ENCODE assay signal across 20 mouse cellular contexts in the genomic region with DNA sequence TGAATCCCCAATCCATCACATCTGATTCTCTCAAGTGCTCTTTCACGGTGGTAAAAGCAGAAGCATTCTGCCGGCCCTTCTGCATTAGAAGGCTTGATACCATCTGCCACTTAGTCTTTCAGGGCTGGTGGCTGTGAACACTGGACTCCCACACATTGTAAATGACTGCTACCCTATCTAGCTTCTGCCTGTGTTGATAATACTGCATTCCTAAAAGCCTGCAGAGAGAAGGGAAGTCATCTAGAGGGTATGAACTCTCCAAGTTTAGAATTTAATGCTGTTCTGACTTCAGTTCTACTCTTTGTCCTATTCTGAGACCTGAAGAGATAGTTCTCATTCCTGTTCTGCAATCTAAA.
DNase-seq lines count a peak whose midpoint lies in the region; ATAC-seq lines count a peak whose summit lies in the region.
"Had no signal": no experiment of that assay in that cellular context is flagged by ENCODE, and none has a peak within 500 bp of the region (broad histone marks: within the 10 kb centered on the region; RNA-seq: fewer than 3 reads in every experiment).

No protein-coding gene starts in this region.

- H3K4me1 ChIP-seq in heart, embryonic 14.5 days (ENCODE audit: control insufficient read depth in 2 of 2, insufficient read depth in 2 of 2, low read length in 2 of 2), result peaks cover 9 to 33% of the 10 kb centered on the region in 2 experiments
- peaks cover 26% of the 10 kb centered on the region for H3K4me1 ChIP-seq in kidney, embryonic 16.5 days (ENCODE audit: insufficient read depth, low read length)
- H3K4me1 ChIP-seq: neural tube, embryonic 12.5 days had no signal

- ATAC-seq in heart, embryonic 14.5 days (ENCODE audit: insufficient number of reproducible peaks, insufficient read depth, low FRiP score, low read depth), result no peak
- ATAC-seq in kidney, embryonic 16.5 days (ENCODE audit: low FRiP score, low TSS enrichment), result peak; percentile 47; the same call in 1 of the 2 replicates
- ATAC-seq: CD4-positive, CD25-positive, alpha-beta regulatory T cell, adult 4 months; forebrain, postnatal 0 days; inflammation-experienced regulatory T-cells, adult 6 months had no signal

- H3K4me2 ChIP-seq in heart, embryonic 14.5 days (ENCODE audit: low read length), result peak overlapping the region; percentile 40
- no peak overlapping the region for H3K4me2 ChIP-seq in kidney, embryonic 16.5 days (replicated peaks; ENCODE audit: low read depth, low read length)
- H3K4me2 ChIP-seq: lung, embryonic 15.5 days; midbrain, embryonic 11.5 days; neural tube, embryonic 12.5 days had no signal

- no peaks in the 10 kb centered on the region for H3K9me3 ChIP-seq in heart, embryonic 14.5 days (ENCODE audit: control insufficient read depth, low read length)
- no peaks in the 10 kb centered on the region for H3K9me3 ChIP-seq in kidney, embryonic 16.5 days (ENCODE audit: low read length)
- H3K9me3 ChIP-seq: lung, embryonic 15.5 days; neural tube, embryonic 12.5 days had no signal

- intact Hi-C loops in heart, postnatal 14 days (cut with DNase I), result no loop called here

- WGBS in heart, embryonic 14.5 days, result 3% methylated on average over 2 of the region's 2 CpGs
- WGBS in kidney, embryonic 16.5 days, result 8% methylated on average over 2 of the region's 2 CpGs

- H3K9ac ChIP-seq in heart, embryonic 14.5 days (ENCODE audit: low read length), result no peak overlapping the region
- no peak overlapping the region for H3K9ac ChIP-seq in kidney, embryonic 16.5 days (replicated peaks; ENCODE audit: low read length)
- H3K9ac ChIP-seq: forebrain, postnatal 0 days; lung, embryonic 15.5 days; neural tube, embryonic 12.5 days had no signal

- peak; percentile 29 for DNase-seq in embryo, embryonic 10 days (ENCODE audit: low spot score)
- no peak for DNase-seq in embryo, embryonic 9.5 days (ENCODE audit: extremely low spot score)
- DNase-seq in heart, postnatal 14 days, result no peak
- no peak for DNase-seq in kidney, adult 18-20 months
- DNase-seq in right cerebral cortex, adult 18-20 months, result peak; percentile 14
- DNase-seq in right cerebral cortex, postnatal 14 days, result no peak
- DNase-seq: cerebellum, adult 9-10 months; forebrain, postnatal 0 days; gastrocnemius, postnatal 14 days; liver; thymus, postnatal 36 days had no signal

- H3K27me3 ChIP-seq in heart, embryonic 14.5 days (ENCODE audit: control insufficient read depth, insufficient read depth, low read length), result no peaks in the 10 kb centered on the region
- no peaks in the 10 kb centered on the region for H3K27me3 ChIP-seq in kidney, embryonic 16.5 days (ENCODE audit: insufficient read depth, low read length)
- H3K27me3 ChIP-seq: lung, embryonic 15.5 days; neural tube, embryonic 12.5 days had no signal

- H3K36me3 ChIP-seq in heart, embryonic 14.5 days (ENCODE audit: control insufficient read depth, insufficient read depth, low read length), result no peaks in the 10 kb centered on the region
- no peaks in the 10 kb centered on the region for H3K36me3 ChIP-seq in kidney, embryonic 16.5 days (ENCODE audit: insufficient read depth, low read length)
- H3K36me3 ChIP-seq: G1E; lung, embryonic 15.5 days; neural tube, embryonic 12.5 days had no signal

- H3K4me3 ChIP-seq in heart, embryonic 14.5 days (ENCODE audit: control insufficient read depth in 1 of 2, insufficient read depth in 1 of 2, low read depth in 1 of 2, low read length in 2 of 2), result no peak overlapping the region
- no peak overlapping the region for H3K4me3 ChIP-seq in kidney, embryonic 16.5 days (ENCODE audit: low read length)
- H3K4me3 ChIP-seq: lung, embryonic 15.5 days; neural tube, embryonic 12.5 days had no signal

- peak overlapping the region; percentile 17 to 70; a peak in 3 of 4 replicates for H3K27ac ChIP-seq in heart, embryonic 14.5 days (replicated peaks in 1 of 2; ENCODE audit: control insufficient read depth in 1 of 2, insufficient read depth in 1 of 2, low read depth in 2 of 2, low read length in 2 of 2)
- peak overlapping the region; percentile 3; the same call in 1 of the 2 replicates for H3K27ac ChIP-seq in kidney, embryonic 16.5 days (ENCODE audit: low read length)
- H3K27ac ChIP-seq: lung, embryonic 15.5 days; macrophage; neural tube, embryonic 12.5 days had no signal

Comparison
In these comparisons a context has a peak if more than half of its experiments do, and no peak if none do; other contexts are left out.
1. DNase-seq: peak in embryo, embryonic 10 days (single experiment) and right cerebral cortex, adult 18-20 months (single experiment); none in embryo, embryonic 9.5 days (single experiment), heart, postnatal 14 days (0 of 2), kidney, adult 18-20 months (single experiment) and right cerebral cortex, postnatal 14 days (single experiment).